Mouse (Mus musculus): Measurements from ENCODE around the gene Mical3. TPM values are rescaled to one million over a fixed set of nuclear protein-coding genes. Genes with fewer than 3 reads are reported as not detected.

Mical3 gene
- polyA plus RNA-seq, 1 experiment from 2014 or later, result 11.1 TPM

DNA sequence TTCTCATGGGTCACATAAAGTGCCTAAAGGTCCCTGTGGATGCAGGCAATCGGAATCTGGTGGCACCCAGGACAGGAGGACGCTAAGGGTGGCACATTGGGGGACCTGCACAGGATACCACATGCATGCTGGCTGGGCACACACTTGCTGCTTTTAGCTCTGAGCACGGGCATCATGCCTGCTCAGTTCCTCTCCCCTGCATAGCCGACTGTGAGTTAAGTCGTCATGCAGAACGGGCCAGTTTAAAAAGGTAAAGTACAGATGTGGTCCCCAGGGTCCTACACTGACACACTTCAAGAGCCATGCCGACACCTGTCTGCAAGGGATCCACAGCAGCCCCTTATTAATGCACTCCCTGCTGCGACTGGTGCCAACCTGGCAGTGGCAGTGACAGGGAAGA, 176.6 kb downstream of the Mical3 start:
- Histone ChIP-seq H3K4me2 (ENCODE audit: low read depth, low read length) (no peak overlapping the region), H3K27me3 (ENCODE audit: control insufficient read depth, insufficient read depth, low read length) (no peaks in the 10 kb centered on the region), H3K4me1 (ENCODE audit: control insufficient read depth, insufficient read depth, low read length) (no peaks in the 10 kb centered on the region), H3K36me3 (replicated peaks; ENCODE audit: control insufficient read depth, insufficient read depth, low read depth, low read length) (no peaks in the 10 kb centered on the region; the same call in 1 of the 2 replicates), H3K27ac (replicated peaks; ENCODE audit: low read depth, low read length) (no peak overlapping the region), H3K9me3 (replicated peaks; ENCODE audit: control insufficient read depth, low read length) (no peaks in the 10 kb centered on the region), H3K9ac (replicated peaks; ENCODE audit: low read length) (no peak overlapping the region), H3K4me3 (ENCODE audit: low read depth, low read length) (no peak overlapping the region)
- no peak for DNase-seq (ENCODE audit: low spot score)
- 87% methylated on average over 8 of the region's 8 CpGs for WGBS
- no peak for ATAC-seq (replicated peaks; ENCODE audit: insufficient number of reproducible peaks, low FRiP score, low TSS enrichment, low read depth)

GRCm38 (mm10) chr6:120952475-120952874, 178.3 kb downstream of the Mical3 start:
- WGBS, result 90% methylated on average over 6 of the region's 6 CpGs
- no peaks in the 10 kb centered on the region for H3K27me3 ChIP-seq (ENCODE audit: control insufficient read depth, insufficient read depth, low read length)
- H3K9me3 ChIP-seq (replicated peaks; ENCODE audit: control insufficient read depth, low read length), result no peaks in the 10 kb centered on the region
- no peaks in the 10 kb centered on the region for H3K4me1 ChIP-seq (ENCODE audit: control insufficient read depth, insufficient read depth, low read length)
- no peak for DNase-seq (ENCODE audit: low spot score)
- H3K9ac ChIP-seq (replicated peaks; ENCODE audit: low read length), result no peak overlapping the region
- H3K36me3 ChIP-seq (replicated peaks; ENCODE audit: control insufficient read depth, insufficient read depth, low read depth, low read length), result no peaks in the 10 kb centered on the region
- no peak overlapping the region for H3K27ac ChIP-seq (replicated peaks; ENCODE audit: low read depth, low read length)
- no peak overlapping the region for H3K4me2 ChIP-seq (ENCODE audit: low read depth, low read length)
- H3K4me3 ChIP-seq (ENCODE audit: low read depth, low read length), result no peak overlapping the region
- ATAC-seq (replicated peaks; ENCODE audit: insufficient number of reproducible peaks, low FRiP score, low TSS enrichment, low read depth), result no peak

DNA sequence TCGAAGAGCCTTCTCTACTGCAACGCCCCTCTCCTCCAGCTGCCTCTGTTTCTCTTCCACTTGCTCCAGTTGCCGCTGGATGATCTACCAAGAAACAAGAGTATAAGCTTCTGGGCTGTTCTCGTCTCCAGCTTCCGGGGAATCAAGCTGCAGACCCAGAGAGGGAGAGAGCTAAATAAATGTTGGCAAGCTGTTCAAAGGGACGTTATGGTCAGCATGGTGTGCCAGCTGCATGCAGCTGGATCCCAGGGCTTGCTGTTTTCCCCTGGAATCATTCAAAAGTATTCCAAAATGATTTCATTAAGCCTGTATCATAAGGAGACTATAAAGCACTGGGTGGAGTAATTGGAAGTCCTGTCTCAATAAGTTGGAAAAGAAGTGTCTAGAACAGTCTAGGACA, 179.5 kb downstream of the Mical3 start:
- DNase-seq (ENCODE audit: low spot score), result no peak
- no peak overlapping the region for H3K9ac ChIP-seq (replicated peaks; ENCODE audit: low read length)
- no peak for ATAC-seq (replicated peaks; ENCODE audit: insufficient number of reproducible peaks, low FRiP score, low TSS enrichment, low read depth)
- H3K27ac ChIP-seq (replicated peaks; ENCODE audit: low read depth, low read length), result no peak overlapping the region
- H3K9me3 ChIP-seq (replicated peaks; ENCODE audit: control insufficient read depth, low read length), result no peaks in the 10 kb centered on the region
- no peaks in the 10 kb centered on the region for H3K36me3 ChIP-seq (replicated peaks; ENCODE audit: control insufficient read depth, insufficient read depth, low read depth, low read length)
- 95% methylated on average over 6 of the region's 6 CpGs for WGBS
- no peak overlapping the region for H3K4me2 ChIP-seq (ENCODE audit: low read depth, low read length)
- H3K4me1 ChIP-seq (ENCODE audit: control insufficient read depth, insufficient read depth, low read length), result no peaks in the 10 kb centered on the region
- H3K4me3 ChIP-seq (ENCODE audit: low read depth, low read length), result no peak overlapping the region
- H3K27me3 ChIP-seq (ENCODE audit: control insufficient read depth, insufficient read depth, low read length), result no peaks in the 10 kb centered on the region

- Histone ChIP-seq H3K9me3 (replicated peaks; ENCODE audit: control insufficient read depth, low read length) (no peaks in the 10 kb centered on the region), H3K36me3 (replicated peaks; ENCODE audit: control insufficient read depth, insufficient read depth, low read depth, low read length) (no peaks in the 10 kb centered on the region), H3K9ac (replicated peaks; ENCODE audit: low read length) (no peak overlapping the region), H3K4me3 (ENCODE audit: low read depth, low read length) (no peak overlapping the region), H3K27me3 (ENCODE audit: control insufficient read depth, insufficient read depth, low read length) (no peaks in the 10 kb centered on the region), H3K4me1 (ENCODE audit: control insufficient read depth, insufficient read depth, low read length) (no peaks in the 10 kb centered on the region), H3K4me2 (ENCODE audit: low read depth, low read length) (no peak overlapping the region), H3K27ac (replicated peaks; ENCODE audit: low read depth, low read length) (no peak overlapping the region)
- WGBS, result 93% methylated on average over 9 of the region's 9 CpGs
- no peak for ATAC-seq (replicated peaks; ENCODE audit: insufficient number of reproducible peaks, low FRiP score, low TSS enrichment, low read depth)
- DNase-seq (ENCODE audit: low spot score), result no peak
These were observed 185.3 kb downstream of the Mical3 start for GRCm38 (mm10) chr6:120945510-120945909.

DNA sequence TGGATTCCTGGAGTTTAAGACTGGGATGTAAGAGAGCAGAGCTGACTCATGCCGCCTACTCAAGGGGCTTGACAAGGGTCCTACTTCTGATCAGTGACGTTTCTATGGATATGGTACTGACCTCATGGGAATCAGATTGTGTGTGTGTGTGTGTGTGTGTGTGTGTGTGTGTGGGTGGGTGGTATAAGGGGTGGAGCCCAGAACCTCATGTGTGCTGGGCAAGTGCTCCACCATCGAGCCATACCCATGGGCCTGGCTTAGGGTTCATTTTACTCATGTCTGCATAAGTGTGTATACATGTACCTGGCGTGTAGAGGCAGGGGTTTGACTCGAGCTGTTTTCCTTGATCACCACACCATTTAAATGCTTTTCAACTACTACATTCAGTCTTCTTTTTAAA, 186.8 kb downstream of the Mical3 start:
- Histone ChIP-seq H3K4me3 (ENCODE audit: low read depth, low read length) (no peak overlapping the region), H3K4me1 (ENCODE audit: control insufficient read depth, insufficient read depth, low read length) (no peaks in the 10 kb centered on the region), H3K36me3 (replicated peaks; ENCODE audit: control insufficient read depth, insufficient read depth, low read depth, low read length) (no peaks in the 10 kb centered on the region), H3K27me3 (ENCODE audit: control insufficient read depth, insufficient read depth, low read length) (no peaks in the 10 kb centered on the region), H3K9ac (replicated peaks; ENCODE audit: low read length) (no peak overlapping the region), H3K9me3 (replicated peaks; ENCODE audit: control insufficient read depth, low read length) (no peaks in the 10 kb centered on the region), H3K4me2 (ENCODE audit: low read depth, low read length) (no peak overlapping the region), H3K27ac (replicated peaks; ENCODE audit: low read depth, low read length) (no peak overlapping the region)
- ATAC-seq (replicated peaks; ENCODE audit: insufficient number of reproducible peaks, low FRiP score, low TSS enrichment, low read depth), result no peak
- 83% methylated on average over 5 of the region's 5 CpGs for WGBS
- DNase-seq (ENCODE audit: low spot score), result no peak

DNA sequence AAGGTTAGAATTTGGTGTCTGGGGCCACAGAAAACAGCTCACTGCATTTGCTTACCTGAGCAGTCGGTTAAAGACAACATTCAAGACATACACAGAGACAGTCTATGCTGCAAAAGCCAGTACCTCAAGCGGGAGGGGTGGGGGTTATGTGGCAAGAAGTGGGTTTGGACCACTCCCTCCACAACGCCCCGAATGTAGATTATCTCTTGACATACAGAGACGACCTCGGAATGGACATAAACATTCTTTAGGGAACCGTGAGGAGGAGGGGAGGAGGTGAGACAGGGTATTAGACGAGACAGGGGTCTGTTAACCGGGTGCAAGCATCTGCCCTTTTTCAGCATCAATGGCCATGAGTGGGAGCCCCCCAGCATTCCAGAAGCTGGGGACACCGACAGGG, 187.2 kb downstream of the Mical3 start:
- DNase-seq (ENCODE audit: low spot score) (no peak), ATAC-seq (replicated peaks; ENCODE audit: insufficient number of reproducible peaks, low FRiP score, low TSS enrichment, low read depth) (no peak)
- WGBS, result 88% methylated on average over 10 of the region's 10 CpGs
- no peak overlapping the region for H3K4me2 ChIP-seq (ENCODE audit: low read depth, low read length)
- H3K4me1 ChIP-seq (ENCODE audit: control insufficient read depth, insufficient read depth, low read length), result no peaks in the 10 kb centered on the region
- H3K27ac ChIP-seq (replicated peaks; ENCODE audit: low read depth, low read length), result no peak overlapping the region
- no peak overlapping the region for H3K9ac ChIP-seq (replicated peaks; ENCODE audit: low read length)
- H3K36me3 ChIP-seq (replicated peaks; ENCODE audit: control insufficient read depth, insufficient read depth, low read depth, low read length), result no peaks in the 10 kb centered on the region
- no peak overlapping the region for H3K4me3 ChIP-seq (ENCODE audit: low read depth, low read length)
- H3K9me3 ChIP-seq (replicated peaks; ENCODE audit: control insufficient read depth, low read length), result no peaks in the 10 kb centered on the region
- no peaks in the 10 kb centered on the region for H3K27me3 ChIP-seq (ENCODE audit: control insufficient read depth, insufficient read depth, low read length)

GRCm38 (mm10) chr6:120943079-120943478, 187.7 kb downstream of the Mical3 start:
- Histone ChIP-seq H3K4me3 (ENCODE audit: low read depth, low read length) (no peak overlapping the region), H3K9ac (replicated peaks; ENCODE audit: low read length) (no peak overlapping the region), H3K36me3 (replicated peaks; ENCODE audit: control insufficient read depth, insufficient read depth, low read depth, low read length) (no peaks in the 10 kb centered on the region), H3K9me3 (replicated peaks; ENCODE audit: control insufficient read depth, low read length) (no peaks in the 10 kb centered on the region), H3K4me2 (ENCODE audit: low read depth, low read length) (no peak overlapping the region), H3K27ac (replicated peaks; ENCODE audit: low read depth, low read length) (no peak overlapping the region), H3K27me3 (ENCODE audit: control insufficient read depth, insufficient read depth, low read length) (no peaks in the 10 kb centered on the region), H3K4me1 (ENCODE audit: control insufficient read depth, insufficient read depth, low read length) (no peaks in the 10 kb centered on the region)
- ATAC-seq (replicated peaks; ENCODE audit: insufficient number of reproducible peaks, low FRiP score, low TSS enrichment, low read depth), result no peak
- DNase-seq (ENCODE audit: low spot score), result no peak
- 73% methylated on average over 2 of the region's 2 CpGs for WGBS

DNA sequence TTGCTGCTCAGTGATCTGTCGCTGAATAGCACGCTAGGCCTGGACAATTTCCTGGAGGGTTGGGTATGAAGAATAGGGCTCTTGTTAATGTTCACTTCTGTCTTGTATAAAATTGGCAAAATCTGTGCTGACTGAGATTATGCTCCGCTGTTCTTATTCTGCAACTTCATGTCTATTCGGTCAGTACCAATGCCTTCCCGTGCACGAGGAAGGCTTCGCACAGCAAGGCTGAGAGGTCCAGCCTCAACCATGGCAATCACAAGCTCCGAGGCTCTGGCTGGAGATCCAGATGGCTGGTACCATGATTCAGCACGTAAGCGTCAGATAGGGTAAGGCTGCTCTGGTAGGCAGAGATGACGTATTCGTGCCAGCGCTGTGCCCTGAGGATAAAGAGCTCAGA, 189.2 kb downstream of the Mical3 start:
- Histone ChIP-seq H3K9ac (replicated peaks; ENCODE audit: low read length) (no peak overlapping the region), H3K36me3 (replicated peaks; ENCODE audit: control insufficient read depth, insufficient read depth, low read depth, low read length) (no peaks in the 10 kb centered on the region), H3K27ac (replicated peaks; ENCODE audit: low read depth, low read length) (no peak overlapping the region), H3K27me3 (ENCODE audit: control insufficient read depth, insufficient read depth, low read length) (no peaks in the 10 kb centered on the region), H3K4me3 (ENCODE audit: low read depth, low read length) (no peak overlapping the region), H3K4me1 (ENCODE audit: control insufficient read depth, insufficient read depth, low read length) (no peaks in the 10 kb centered on the region), H3K9me3 (replicated peaks; ENCODE audit: control insufficient read depth, low read length) (no peaks in the 10 kb centered on the region), H3K4me2 (ENCODE audit: low read depth, low read length) (no peak overlapping the region)
- DNase-seq (ENCODE audit: low spot score) (no peak), ATAC-seq (replicated peaks; ENCODE audit: insufficient number of reproducible peaks, low FRiP score, low TSS enrichment, low read depth) (no peak)
- 94% methylated on average over 13 of the region's 13 CpGs for WGBS
